In the genomic region with DNA sequence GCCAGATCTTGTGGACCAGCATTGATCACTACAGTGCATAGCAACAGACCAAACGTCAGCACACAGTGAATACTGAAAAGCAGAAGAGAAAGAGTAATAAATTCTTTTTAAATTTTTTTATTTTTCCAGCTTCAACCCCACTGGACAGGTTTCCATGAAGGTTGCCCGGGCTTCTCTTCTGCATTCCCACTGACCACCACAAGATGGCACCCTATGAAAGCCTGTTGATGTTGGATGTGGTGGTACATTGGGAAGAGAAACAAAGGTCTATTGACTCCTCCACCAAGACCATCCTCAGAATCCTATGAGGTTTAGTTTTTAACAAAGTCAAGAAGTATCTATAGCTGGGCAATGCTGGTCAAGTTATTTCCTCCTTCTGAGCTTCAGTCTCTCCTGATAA, we compare ENCODE assay signal across 9 mouse cellular contexts. TPM values are rescaled to one million over a fixed set of nuclear protein-coding genes. Genes with fewer than 3 reads are reported as not detected.
A peak's percentile ranks its signal among the peaks of the same experiment; 100 is the strongest.
DNase-seq lines count a peak whose midpoint lies in the region; ATAC-seq lines count a peak whose summit lies in the region.
"Had no signal": no experiment of that assay in that cellular context is flagged by ENCODE, and none has a peak within 500 bp of the region (broad histone marks: within the 10 kb centered on the region; RNA-seq: fewer than 3 reads in every experiment).

No protein-coding gene starts in this region.

- WGBS in hindbrain, embryonic 10.5 days: 13% methylated on average over 2 of the region's 2 CpGs
- WGBS in hindbrain, embryonic 12.5 days: 10% methylated on average over 2 of the region's 2 CpGs

- no peaks in the 10 kb centered on the region for H3K9me3 ChIP-seq in hindbrain, embryonic 10.5 days
- H3K9me3 ChIP-seq in hindbrain, embryonic 12.5 days (replicated peaks): no peaks in the 10 kb centered on the region
- H3K9me3 ChIP-seq: embryonic facial prominence, embryonic 13.5 days had no signal

- H3K4me3 ChIP-seq in hindbrain, embryonic 10.5 days: no peak overlapping the region
- H3K4me3 ChIP-seq in hindbrain, embryonic 12.5 days: no peak overlapping the region
- H3K4me3 ChIP-seq: embryonic facial prominence, embryonic 13.5 days had no signal

- no peak overlapping the region for H3K4me2 ChIP-seq in hindbrain, embryonic 12.5 days (replicated peaks)
- H3K4me2 ChIP-seq: embryonic facial prominence, embryonic 13.5 days had no signal

- ATAC-seq in hindbrain, embryonic 12.5 days (ENCODE audit: low FRiP score): no peak
- peak; percentile 37 to 60; a peak in 3 of 4 replicates for ATAC-seq in hematopoietic stem cell, adult 5-6 weeks (replicated peaks in 1 of 2; ENCODE audit: insufficient read depth in 1 of 2, low FRiP score in 2 of 2, low TSS enrichment in 1 of 2, low read depth in 1 of 2, poor library complexity in 2 of 2, severe bottlenecking in 2 of 2)

- H3K27ac ChIP-seq in hindbrain, embryonic 10.5 days: no peak overlapping the region
- H3K27ac ChIP-seq in hindbrain, embryonic 12.5 days: no peak overlapping the region
- H3K27ac ChIP-seq: embryonic facial prominence, embryonic 13.5 days had no signal

- H3K4me1 ChIP-seq in hindbrain, embryonic 10.5 days (replicated peaks): no peaks in the 10 kb centered on the region
- H3K4me1 ChIP-seq in hindbrain, embryonic 12.5 days: no peaks in the 10 kb centered on the region
- H3K4me1 ChIP-seq: embryonic facial prominence, embryonic 13.5 days had no signal

- no peak overlapping the region for H3K9ac ChIP-seq in hindbrain, embryonic 12.5 days
- H3K9ac ChIP-seq: embryonic facial prominence, embryonic 13.5 days had no signal

- peak; percentile 68 for DNase-seq in hindbrain, embryonic 10.5 days (ENCODE audit: low spot score)
- peak; percentile 71 for DNase-seq in NIH3T3 (ENCODE audit: low read depth)
- peak; percentile 45 to 62 for DNase-seq in cerebellum, postnatal 25 days
- peak; percentile 33 for DNase-seq in left cerebral cortex, adult 11 months (ENCODE audit: low spot score)
- peak; percentile 69 for DNase-seq in mesoderm, embryonic 11.5 days (ENCODE audit: low read depth, low spot score)
- peak; percentile 42 for DNase-seq in thymus, postnatal 0 days (ENCODE audit: low spot score)

- no peaks in the 10 kb centered on the region for H3K27me3 ChIP-seq in hindbrain, embryonic 10.5 days (ENCODE audit: insufficient read depth, poor library complexity, severe bottlenecking)
- no peaks in the 10 kb centered on the region for H3K27me3 ChIP-seq in hindbrain, embryonic 12.5 days
- H3K27me3 ChIP-seq: embryonic facial prominence, embryonic 13.5 days had no signal

- no peaks in the 10 kb centered on the region for H3K36me3 ChIP-seq in hindbrain, embryonic 10.5 days
- H3K36me3 ChIP-seq in hindbrain, embryonic 12.5 days: no peaks in the 10 kb centered on the region
- H3K36me3 ChIP-seq: embryonic facial prominence, embryonic 13.5 days had no signal

RNA-seq across cellular contexts. Expression of gene Bcl2a1c, which starts 11.9 kb away (rescaled TPM):
- not detected in 2 replicates for polyA plus RNA-seq in hindbrain, embryonic 10.5 days (2016; fragmentation: Nextera tagmentation; extraction: Ambion mirVana)
- not detected in 2 replicates for polyA plus RNA-seq in hindbrain, embryonic 12.5 days (2016; fragmentation: Nextera tagmentation; extraction: Ambion mirVana)
- not detected in 2 replicates for total RNA-seq in hematopoietic stem cell, adult 5-6 weeks (2017)
- polyA plus RNA-seq in thymus, postnatal 0 days (2015; fragmentation: Nextera tagmentation; extraction: Ambion mirVana): 3.7 and 4.1 TPM in 2 replicates
- polyA plus RNA-seq: embryonic facial prominence, embryonic 13.5 days had no signal
